Mouse (Mus musculus): ENCODE measurements around the gene Midn. TPM values are rescaled to one million over a fixed set of nuclear protein-coding genes. Genes with fewer than 3 reads are reported as not detected.

Midn gene
- polyA plus RNA-seq (2014; fragmentation: Nextera tagmentation; extraction: Ambion mirVana): 32.6 and 34.2 TPM in 2 replicates

GRCm38 (mm10) chr10:80147719-80148601, at the start of gene Midn:
Gene Midn, plus strand, starts transcription at chr10:80148272.
- Histone ChIP-seq H3K9me3 (ENCODE audit: low read depth, low read length) (no peaks in the 10 kb centered on the region), H3K36me3 (ENCODE audit: insufficient read depth) (peaks cover 65% of the 10 kb centered on the region), H3K27ac (ENCODE audit: low read depth) (peak within 1 kb of the TSS; percentile 100), H3K4me2 (peak within 1 kb of the TSS; percentile 63), H3K4me1 (ENCODE audit: insufficient read depth) (peaks cover 9% of the 10 kb centered on the region; the same call in 1 of the 2 replicates), H3K4me3 (ENCODE audit: low read depth, low read length) (peak within 1 kb of the TSS; percentile 99), H3K27me3 (ENCODE audit: insufficient read depth, low read length) (no peaks in the 10 kb centered on the region), H3K9ac (peak within 1 kb of the TSS; percentile 96)
- DNase-seq: peak; percentile 87
- TF ChIP-seq CTCF (IDR thresholded peaks at IDR 0.05; ENCODE audit: low read depth): peak; percentile 73
- ATAC-seq (ENCODE audit: insufficient read depth): peak; percentile 41
- WGBS: 1% methylated on average over 29 of the region's 42 CpGs

- H3K4me1 ChIP-seq (ENCODE audit: insufficient read depth): peaks cover 18% of the 10 kb centered on the region
- no peak for ATAC-seq (ENCODE audit: insufficient read depth)
Measured at GRCm38 (mm10) chr10:80098630-80099029, 49.4 kb upstream of the Midn start.

GRCm38 (mm10) chr10:80100982-80101381, 47.1 kb upstream of the Midn start:
- no peak for ATAC-seq (ENCODE audit: insufficient read depth)
- no peak overlapping the region for H3K27ac ChIP-seq (ENCODE audit: low read depth)
- H3K36me3 ChIP-seq (ENCODE audit: insufficient read depth): no peaks in the 10 kb centered on the region
- peak overlapping the region; percentile 34; the same call in 1 of the 2 replicates for H3K9ac ChIP-seq
- no peak for TF ChIP-seq CTCF (IDR thresholded peaks at IDR 0.05; ENCODE audit: low read depth)
- peaks cover 18% of the 10 kb centered on the region for H3K4me1 ChIP-seq (ENCODE audit: insufficient read depth)
- peak overlapping the region; percentile 90 for H3K4me2 ChIP-seq
- no peaks in the 10 kb centered on the region for H3K27me3 ChIP-seq (ENCODE audit: insufficient read depth, low read length)
- DNase-seq: peak; percentile 30
- peak overlapping the region; percentile 96 for H3K4me3 ChIP-seq (ENCODE audit: low read depth, low read length)
- H3K9me3 ChIP-seq (ENCODE audit: low read depth, low read length): no peaks in the 10 kb centered on the region
- WGBS: 46% methylated on average over 11 of the region's 11 CpGs

More at GRCm38 (mm10) chr10:80098630-80099029, 49.4 kb upstream of the Midn start:
- H3K4me2 ChIP-seq: no peak overlapping the region
- no peaks in the 10 kb centered on the region for H3K9me3 ChIP-seq (ENCODE audit: low read depth, low read length)
- H3K27ac ChIP-seq (ENCODE audit: low read depth): peak overlapping the region; percentile 60; the same call in 1 of the 2 replicates
- DNase-seq: no peak
- 76% methylated on average over 5 of the region's 5 CpGs for WGBS
- no peak overlapping the region for H3K4me3 ChIP-seq (ENCODE audit: low read depth, low read length)
- no peak overlapping the region for H3K9ac ChIP-seq
- no peaks in the 10 kb centered on the region for H3K27me3 ChIP-seq (ENCODE audit: insufficient read depth, low read length)
- no peak for TF ChIP-seq CTCF (IDR thresholded peaks at IDR 0.05; ENCODE audit: low read depth)
- 0 out of 2 replicates have a peak, but pooled peaks cover 3% of the 10 kb centered on the region for H3K36me3 ChIP-seq (ENCODE audit: insufficient read depth)

- Histone ChIP-seq H3K27ac (ENCODE audit: low read depth) (peak overlapping the region; percentile 65), H3K9me3 (ENCODE audit: low read depth, low read length) (no peaks in the 10 kb centered on the region), H3K9ac (peak overlapping the region; percentile 84), H3K36me3 (ENCODE audit: insufficient read depth) (no peaks in the 10 kb centered on the region), H3K4me2 (peak overlapping the region; percentile 90), H3K4me3 (ENCODE audit: low read depth, low read length) (peak overlapping the region; percentile 96), H3K4me1 (ENCODE audit: insufficient read depth) (peaks cover 11% of the 10 kb centered on the region), H3K27me3 (ENCODE audit: insufficient read depth, low read length) (no peaks in the 10 kb centered on the region)
- 2% methylated on average over 57 of the region's 59 CpGs for WGBS
- ATAC-seq (ENCODE audit: insufficient read depth) (peak; percentile 88), DNase-seq (peak; percentile 95)
- no peak for TF ChIP-seq CTCF (IDR thresholded peaks at IDR 0.05; ENCODE audit: low read depth)
Measured at GRCm38 (mm10) chr10:80102216-80102915, 45.7 kb upstream of the Midn start.

GRCm38 (mm10) chr10:80103032-80103431, 45.0 kb upstream of the Midn start:
- TF ChIP-seq CTCF (IDR thresholded peaks at IDR 0.05; ENCODE audit: low read depth): no peak
- H3K4me2 ChIP-seq: peak overlapping the region; percentile 90
- peak overlapping the region; percentile 65 for H3K27ac ChIP-seq (ENCODE audit: low read depth)
- no peak for DNase-seq
- H3K36me3 ChIP-seq (ENCODE audit: insufficient read depth): no peaks in the 10 kb centered on the region
- peak overlapping the region; percentile 84 for H3K9ac ChIP-seq
- H3K4me1 ChIP-seq (ENCODE audit: insufficient read depth): peaks cover 9% of the 10 kb centered on the region
- no peaks in the 10 kb centered on the region for H3K27me3 ChIP-seq (ENCODE audit: insufficient read depth, low read length)
- no peak for ATAC-seq (ENCODE audit: insufficient read depth)
- peak overlapping the region; percentile 96; the same call in 1 of the 2 replicates for H3K4me3 ChIP-seq (ENCODE audit: low read depth, low read length)
- H3K9me3 ChIP-seq (ENCODE audit: low read depth, low read length): no peaks in the 10 kb centered on the region
- WGBS: 86% methylated on average over 2 of the region's 2 CpGs

- DNase-seq (no peak), ATAC-seq (ENCODE audit: insufficient read depth) (no peak)
- Histone ChIP-seq H3K9ac (no peak overlapping the region), H3K36me3 (ENCODE audit: insufficient read depth) (no peaks in the 10 kb centered on the region), H3K27ac (ENCODE audit: low read depth) (no peak overlapping the region), H3K27me3 (ENCODE audit: insufficient read depth, low read length) (no peaks in the 10 kb centered on the region), H3K4me2 (no peak overlapping the region), H3K9me3 (ENCODE audit: low read depth, low read length) (no peaks in the 10 kb centered on the region), H3K4me1 (ENCODE audit: insufficient read depth) (peaks cover 9% of the 10 kb centered on the region), H3K4me3 (ENCODE audit: low read depth, low read length) (no peak overlapping the region)
- no peak for TF ChIP-seq CTCF (IDR thresholded peaks at IDR 0.05; ENCODE audit: low read depth)
- WGBS: 80% methylated on average over 3 of the region's 3 CpGs
Measured at GRCm38 (mm10) chr10:80104181-80104580, 43.9 kb upstream of the Midn start.

GRCm38 (mm10) chr10:80105460-80105859, 42.6 kb upstream of the Midn start, which contains the start of gene Sbno2:
Gene Sbno2, minus strand, starts transcription at chr10:80105571.
- H3K4me1 ChIP-seq (ENCODE audit: insufficient read depth): peaks cover 9% of the 10 kb centered on the region
- peak within 1 kb of the TSS; percentile 29; the same call in 1 of the 2 replicates for H3K9ac ChIP-seq
- DNase-seq: no peak
- 60% methylated on average over 5 of the region's 5 CpGs for WGBS
- H3K4me2 ChIP-seq: no peak within 1 kb of the TSS
- H3K27me3 ChIP-seq (ENCODE audit: insufficient read depth, low read length): no peaks in the 10 kb centered on the region
- no peak within 1 kb of the TSS for H3K27ac ChIP-seq (ENCODE audit: low read depth)
- H3K4me3 ChIP-seq (ENCODE audit: low read depth, low read length): no peak within 1 kb of the TSS
- H3K36me3 ChIP-seq (ENCODE audit: insufficient read depth): no peaks in the 10 kb centered on the region
- no peaks in the 10 kb centered on the region for H3K9me3 ChIP-seq (ENCODE audit: low read depth, low read length)
- no peak for TF ChIP-seq CTCF (IDR thresholded peaks at IDR 0.05; ENCODE audit: low read depth)
- ATAC-seq (ENCODE audit: insufficient read depth): no peak
